Mouse (Mus musculus) cerebellum, adult (tissue): ENCODE results near the gene Psmb5.
A peak's percentile ranks its signal among the peaks of the same experiment; 100 is the strongest.
"Not testable (repeated sequence)": the region's sequence is repeated elsewhere in the genome, so short reads cannot be mapped to it uniquely, and the experiment has no call there.

ENCODE experiments used
- ATAC-seq: cut with Nextera tagmentation; 2 replicates; pipeline ENCODE4 v1.9.2; 2017; ENCODE audit warnings: mild to moderate bottlenecking, moderate library complexity, mixed read lengths; ENCODE audit not compliant: insufficient number of reproducible peaks, low FRiP score, low TSS enrichment

Gene Psmb5

GRCm38 (mm10) chr14:54632252-54632651 is 14.4 kb upstream of the Psmb5 start:
- ATAC-seq = no peak

GRCm38 (mm10) chr14:54631240-54631599 is 13.4 kb upstream of the Psmb5 start:
- no peak for ATAC-seq

- no peak for ATAC-seq
Measured at GRCm38 (mm10) chr14:54630583-54631239, 12.9 kb upstream of the Psmb5 start.

GRCm38 (mm10) chr14:54629797-54630196 is 12.0 kb upstream of the Psmb5 start:
- ATAC-seq = no peak

- ATAC-seq = no peak
Measured at GRCm38 (mm10) chr14:54628103-54628502, 10.3 kb upstream of the Psmb5 start.

GRCm38 (mm10) chr14:54624976-54625375 is 7.2 kb upstream of the Psmb5 start:
- no peak for ATAC-seq

- ATAC-seq = no peak
Measured at GRCm38 (mm10) chr14:54623334-54623733, 5.5 kb upstream of the Psmb5 start.

- no peak for ATAC-seq
Measured at GRCm38 (mm10) chr14:54621133-54621532, 3.3 kb upstream of the Psmb5 start, which contains the start of gene Psmb11. Gene Psmb11 (plus strand): TSS chr14:54621433.

GRCm38 (mm10) chr14:54617152-54617896 is 498 bp downstream of the Psmb5 start:
- ATAC-seq = peak; percentile 27; the same call in 1 of the 2 replicates

- ATAC-seq = no peak
Measured at GRCm38 (mm10) chr14:54616226-54616825, 1.5 kb downstream of the Psmb5 start.

- not testable (repeated sequence) for ATAC-seq
Measured at GRCm38 (mm10) chr14:54614130-54614529, 3.7 kb downstream of the Psmb5 start.

- no peak for ATAC-seq
Measured at GRCm38 (mm10) chr14:54610648-54611047, 7.2 kb downstream of the Psmb5 start.

- no peak for ATAC-seq
Measured at GRCm38 (mm10) chr14:54609962-54610361, 7.9 kb downstream of the Psmb5 start.

GRCm38 (mm10) chr14:54609245-54609644 is 8.6 kb downstream of the Psmb5 start:
- no peak for ATAC-seq

- ATAC-seq = no peak
Measured at GRCm38 (mm10) chr14:54607226-54607625, 10.6 kb downstream of the Psmb5 start.

GRCm38 (mm10) chr14:54605752-54606321 is 12.0 kb downstream of the Psmb5 start, which contains the start of gene 4931414P19Rik:
Gene 4931414P19Rik (minus strand): TSS chr14:54605993.
- no peak for ATAC-seq

- no peak for ATAC-seq
Measured at GRCm38 (mm10) chr14:54603686-54604085, 14.1 kb downstream of the Psmb5 start.

GRCm38 (mm10) chr14:54603038-54603654 is 14.7 kb downstream of the Psmb5 start:
- peak; percentile 99 for ATAC-seq

- ATAC-seq = no peak
Measured at GRCm38 (mm10) chr14:54602613-54603012, 15.2 kb downstream of the Psmb5 start.

GRCm38 (mm10) chr14:54601601-54602000 is 16.2 kb downstream of the Psmb5 start:
- ATAC-seq = no peak

GRCm38 (mm10) chr14:54597084-54597483 is 20.7 kb downstream of the Psmb5 start:
- ATAC-seq = no peak
